ENCODE assay signal across 7 mouse cellular contexts in genomic region chr8:71570291-71570954, GRCm38 (mm10). TPM values are rescaled to one million over a fixed set of nuclear protein-coding genes. Genes with fewer than 3 reads are reported as not detected.
DNase-seq lines count a peak whose midpoint lies in the region; ATAC-seq and TF ChIP-seq lines count a peak whose summit lies in the region.

No protein-coding gene starts in this region.

- TF ChIP-seq CTCF in intestine, postnatal 0 days (IDR thresholded peaks at IDR 0.05; ENCODE audit: low read depth) = peak; percentile 36; the same call in 1 of the 2 replicates

- intact Hi-C loops in left cerebral cortex, postnatal 36 days (cut with DNase I) = no loop called here

- peak overlapping the region; percentile 90 for H3K4me2 ChIP-seq in embryonic facial prominence, embryonic 11.5 days (ENCODE audit: low read depth, low read length)
- H3K4me2 ChIP-seq in intestine, postnatal 0 days (replicated peaks; ENCODE audit: low read depth) = peak overlapping the region; percentile 83

- H3K4me1 ChIP-seq in embryonic facial prominence, embryonic 11.5 days (ENCODE audit: control insufficient read depth, insufficient read depth, low read length) = no peaks in the 10 kb centered on the region; the same call in 1 of the 2 replicates
- peaks cover 2% of the 10 kb centered on the region for H3K4me1 ChIP-seq in intestine, postnatal 0 days (replicated peaks; ENCODE audit: control insufficient read depth, insufficient read depth, low read length)
- peaks cover 36% of the 10 kb centered on the region for H3K4me1 ChIP-seq in midbrain, embryonic 10.5 days

- peak; percentile 97 for DNase-seq in adrenal gland, adult 2 months
- peak; percentile 96 for DNase-seq in embryonic facial prominence, embryonic 11.5 days (ENCODE audit: low spot score)
- peak; percentile 82 for DNase-seq in gonadal fat pad, adult 2 months (ENCODE audit: low read depth)
- DNase-seq in left cerebral cortex, postnatal 36 days (ENCODE audit: low spot score in 2 of 2) = peak; percentile 94 to 96
- peak; percentile 88 for DNase-seq in midbrain, embryonic 10.5 days (ENCODE audit: low spot score)
- DNase-seq in right cerebral cortex, postnatal 4 days = peak; percentile 96

- peak overlapping the region; percentile 65 for H3K9ac ChIP-seq in embryonic facial prominence, embryonic 11.5 days (replicated peaks; ENCODE audit: low read length)
- H3K9ac ChIP-seq in intestine, postnatal 0 days (ENCODE audit: low read depth, low read length) = peak overlapping the region; percentile 60

- WGBS in embryonic facial prominence, embryonic 11.5 days = 1% methylated on average over 41 of the region's 41 CpGs
- WGBS in intestine, postnatal 0 days = 1% methylated on average over 41 of the region's 41 CpGs
- 1% methylated on average over 41 of the region's 41 CpGs for WGBS in midbrain, embryonic 10.5 days

- H3K36me3 ChIP-seq in embryonic facial prominence, embryonic 11.5 days (replicated peaks; ENCODE audit: control insufficient read depth, insufficient read depth, low read depth, low read length) = no peaks in the 10 kb centered on the region
- no peaks in the 10 kb centered on the region for H3K36me3 ChIP-seq in intestine, postnatal 0 days (ENCODE audit: control insufficient read depth, insufficient read depth)
- no peaks in the 10 kb centered on the region for H3K36me3 ChIP-seq in midbrain, embryonic 10.5 days

- H3K4me3 ChIP-seq in embryonic facial prominence, embryonic 11.5 days (ENCODE audit: low read depth, low read length) = peak overlapping the region; percentile 59
- H3K4me3 ChIP-seq in intestine, postnatal 0 days (ENCODE audit: low read depth, low read length) = peak overlapping the region; percentile 47
- H3K4me3 ChIP-seq in midbrain, embryonic 10.5 days = peak overlapping the region; percentile 66

- peak; percentile 85 for ATAC-seq in embryonic facial prominence, embryonic 11.5 days (replicated peaks; ENCODE audit: insufficient number of reproducible peaks, low FRiP score, low TSS enrichment, low read depth)
- peak; percentile 86 for ATAC-seq in intestine, postnatal 0 days

- H3K27me3 ChIP-seq in embryonic facial prominence, embryonic 11.5 days (ENCODE audit: control insufficient read depth, insufficient read depth, low read length) = peaks cover 5% of the 10 kb centered on the region
- H3K27me3 ChIP-seq in intestine, postnatal 0 days (replicated peaks; ENCODE audit: control insufficient read depth, insufficient read depth, low read length) = no peaks in the 10 kb centered on the region
- H3K27me3 ChIP-seq in midbrain, embryonic 10.5 days (ENCODE audit: low read depth, poor library complexity, severe bottlenecking) = peaks cover 60% of the 10 kb centered on the region

- no peak overlapping the region; the same call in 1 of the 2 replicates for H3K27ac ChIP-seq in embryonic facial prominence, embryonic 11.5 days (replicated peaks; ENCODE audit: low read depth, low read length)
- H3K27ac ChIP-seq in intestine, postnatal 0 days (ENCODE audit: low read depth, low read length) = peak overlapping the region; percentile 82
- H3K27ac ChIP-seq in midbrain, embryonic 10.5 days (replicated peaks) = peak overlapping the region; percentile 82

- no peaks in the 10 kb centered on the region for H3K9me3 ChIP-seq in embryonic facial prominence, embryonic 11.5 days (replicated peaks; ENCODE audit: control insufficient read depth, low read length)
- H3K9me3 ChIP-seq in intestine, postnatal 0 days (ENCODE audit: control insufficient read depth) = no peaks in the 10 kb centered on the region
- no peaks in the 10 kb centered on the region for H3K9me3 ChIP-seq in midbrain, embryonic 10.5 days (replicated peaks)

RNA-seq across cellular contexts. Expression of gene Slc27a1, which starts 1.7 kb away (rescaled TPM):
- 100 to 1,000 TPM; 195 to 212 TPM for total RNA-seq in adrenal gland, adult 2 months (2021)
- polyA plus RNA-seq in adrenal gland, adult 2 months (2012; rRNA removed) = 479 and 725 TPM in 2 replicates
- 11.2 and 14.4 TPM in 2 replicates for polyA plus RNA-seq in embryonic facial prominence, embryonic 11.5 days (2014; fragmentation: Nextera tagmentation; extraction: Ambion mirVana)
- polyA plus RNA-seq in gonadal fat pad, adult 2 months (2012; rRNA removed) = 227 and 307 TPM in 2 replicates
- polyA plus RNA-seq in intestine, postnatal 0 days (2015; fragmentation: Nextera tagmentation; extraction: Ambion mirVana) = 14.5 and 14.9 TPM in 2 replicates
- 100 to 1,000 TPM in 1 of 2 experiments, 10 to 100 TPM in 1; 94.7 to 109 TPM for total RNA-seq in left cerebral cortex, postnatal 36 days (2021)
- polyA plus RNA-seq in midbrain, embryonic 10.5 days (2016; fragmentation: Nextera tagmentation; extraction: Ambion mirVana) = 21.5 and 27.0 TPM in 2 replicates

RNA-seq across cellular contexts. Expression of gene Nxnl1, which starts 4.0 kb away (rescaled TPM):
- 1 to 10 TPM; 1.2 to 1.6 TPM for total RNA-seq in adrenal gland, adult 2 months (2021)
- 0.26 and 0.54 TPM in 2 replicates for polyA plus RNA-seq in adrenal gland, adult 2 months (2012; rRNA removed)
- polyA plus RNA-seq in embryonic facial prominence, embryonic 11.5 days (2014; fragmentation: Nextera tagmentation; extraction: Ambion mirVana) = 0.17 TPM in 1 of 2 replicates, not detected in the other
- polyA plus RNA-seq in gonadal fat pad, adult 2 months (2012; rRNA removed) = 0.41 and 0.53 TPM in 2 replicates
- not detected in 2 replicates for polyA plus RNA-seq in intestine, postnatal 0 days (2015; fragmentation: Nextera tagmentation; extraction: Ambion mirVana)
- under 1 TPM; 0.18 to 0.22 TPM for total RNA-seq in left cerebral cortex, postnatal 36 days (2021)
- not detected in 2 replicates for polyA plus RNA-seq in midbrain, embryonic 10.5 days (2016; fragmentation: Nextera tagmentation; extraction: Ambion mirVana)

RNA-seq across cellular contexts. Expression of gene Tmem221, which starts 11.8 kb away (rescaled TPM):
- 1 to 10 TPM; 4.1 to 6.8 TPM for total RNA-seq in adrenal gland, adult 2 months (2021)
- polyA plus RNA-seq in adrenal gland, adult 2 months (2012; rRNA removed) = 31.6 and 35.2 TPM in 2 replicates
- 0.13 and 0.31 TPM in 2 replicates for polyA plus RNA-seq in embryonic facial prominence, embryonic 11.5 days (2014; fragmentation: Nextera tagmentation; extraction: Ambion mirVana)
- 3.4 and 4.1 TPM in 2 replicates for polyA plus RNA-seq in gonadal fat pad, adult 2 months (2012; rRNA removed)
- polyA plus RNA-seq in intestine, postnatal 0 days (2015; fragmentation: Nextera tagmentation; extraction: Ambion mirVana) = 0.66 and 0.90 TPM in 2 replicates
- total RNA-seq in left cerebral cortex, postnatal 36 days (2021) = not detected
- 0.14 TPM in 2 replicates for polyA plus RNA-seq in midbrain, embryonic 10.5 days (2016; fragmentation: Nextera tagmentation; extraction: Ambion mirVana)

RNA-seq across cellular contexts. Expression of gene Pgls, which starts 21.6 kb away (rescaled TPM):
- total RNA-seq in adrenal gland, adult 2 months (2021) = 100 to 1,000 TPM; 125 to 142 TPM
- polyA plus RNA-seq in adrenal gland, adult 2 months (2012; rRNA removed) = 675 and 694 TPM in 2 replicates
- 231 and 237 TPM in 2 replicates for polyA plus RNA-seq in embryonic facial prominence, embryonic 11.5 days (2014; fragmentation: Nextera tagmentation; extraction: Ambion mirVana)
- 111 and 134 TPM in 2 replicates for polyA plus RNA-seq in gonadal fat pad, adult 2 months (2012; rRNA removed)
- 152 and 154 TPM in 2 replicates for polyA plus RNA-seq in intestine, postnatal 0 days (2015; fragmentation: Nextera tagmentation; extraction: Ambion mirVana)
- total RNA-seq in left cerebral cortex, postnatal 36 days (2021) = 10 to 100 TPM; 31.1 to 41.6 TPM
- polyA plus RNA-seq in midbrain, embryonic 10.5 days (2016; fragmentation: Nextera tagmentation; extraction: Ambion mirVana) = 248 and 261 TPM in 2 replicates

RNA-seq across cellular contexts. Expression of gene Fam129c, which starts 27.0 kb away (rescaled TPM):
- 1 to 10 TPM; 2.1 to 2.5 TPM for total RNA-seq in adrenal gland, adult 2 months (2021)
- polyA plus RNA-seq in adrenal gland, adult 2 months (2012; rRNA removed) = 2.0 and 2.5 TPM in 2 replicates
- polyA plus RNA-seq in embryonic facial prominence, embryonic 11.5 days (2014; fragmentation: Nextera tagmentation; extraction: Ambion mirVana) = 2.6 and 2.7 TPM in 2 replicates
- 2.1 and 2.2 TPM in 2 replicates for polyA plus RNA-seq in gonadal fat pad, adult 2 months (2012; rRNA removed)
- polyA plus RNA-seq in intestine, postnatal 0 days (2015; fragmentation: Nextera tagmentation; extraction: Ambion mirVana) = 0.47 and 0.77 TPM in 2 replicates
- total RNA-seq in left cerebral cortex, postnatal 36 days (2021) = 1 to 10 TPM; 3.9 to 4.0 TPM
- polyA plus RNA-seq in midbrain, embryonic 10.5 days (2016; fragmentation: Nextera tagmentation; extraction: Ambion mirVana) = 4.5 and 5.4 TPM in 2 replicates
